Mouse (Mus musculus): ENCODE measurements at regions not wholly inside any gene's neighbourhood (a gene's known extent, or its start where the extent isn't known, plus 50 kb on each side); places are given as distances from the start of the nearest gene placed in this dataset.

DNA sequence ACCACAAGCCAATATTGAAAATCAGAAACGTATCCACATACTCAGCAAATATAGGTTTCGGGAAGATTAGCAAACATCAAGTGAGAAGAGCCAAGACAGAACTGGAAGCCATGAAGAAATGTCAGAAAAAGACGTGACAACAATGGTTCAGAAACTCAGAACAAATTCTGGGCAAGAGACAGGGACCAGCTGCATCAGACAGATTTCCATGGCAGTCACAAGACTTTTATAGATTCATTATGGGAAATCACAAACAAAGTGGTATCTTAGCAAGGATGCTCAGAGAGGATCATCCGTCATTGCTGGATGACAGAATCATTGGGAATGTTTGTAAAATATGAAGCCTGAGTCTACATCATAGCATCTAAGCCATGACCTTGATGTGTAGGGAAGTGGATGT lies 699.6 kb upstream of the Tenm3 start:
- TF ChIP-seq CTCF (IDR thresholded peaks at IDR 0.05; ENCODE audit: low read depth) = no peak
- no peak for TF ChIP-seq EP300 (optimal IDR thresholded peaks at IDR 0.05)
